Mouse (Mus musculus): ENCODE measurements around the gene Gpc1.

DNA sequence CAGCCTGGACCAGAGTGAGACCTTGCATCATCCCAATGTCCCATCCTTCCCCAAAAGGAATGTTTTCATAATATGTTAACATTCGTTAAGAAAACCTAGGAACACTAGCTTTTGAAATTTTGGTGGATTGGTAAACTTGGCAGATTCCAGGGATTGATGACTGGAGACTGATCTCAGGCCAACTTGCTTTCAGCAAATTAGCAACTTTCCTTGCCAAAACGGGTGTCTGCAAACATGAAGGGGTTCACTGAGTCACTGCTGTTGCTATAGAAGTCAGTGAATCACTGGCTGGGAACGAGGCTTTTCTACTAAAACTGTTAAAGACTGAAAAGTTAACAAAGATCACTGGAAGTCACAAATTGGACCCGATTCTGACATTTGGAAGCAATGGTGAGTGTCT is 72.2 kb downstream of the Gpc1 start:
- TF ChIP-seq ZNF384 (IDR thresholded peaks at IDR 0.05; ENCODE audit: low read depth, low read length) (no peak), HCFC1 (IDR thresholded peaks at IDR 0.05; ENCODE audit: borderline replicate concordance, insufficient read depth, low read length) (no peak), CHD2 (IDR thresholded peaks at IDR 0.05; ENCODE audit: low read depth, low read length) (no peak), MAFK (IDR thresholded peaks at IDR 0.05; ENCODE audit: insufficient read depth, low read depth, low read length) (no peak)
